Mouse (Mus musculus) G1E-ER4 (cell line): ENCODE results near the gene Asb16. TPM values are rescaled to one million over a fixed set of nuclear protein-coding genes. Genes with fewer than 3 reads are reported as not detected.

ENCODE experiments used
- GATA1 ChIP-seq: IDR thresholded peaks from one replicate; pipeline ENCODE4 v1.8.0; 2012; ENCODE audit warnings: low read length, inconsistent platforms
- polyA plus RNA-seq: library from polyadenylated mRNA; stranded (reverse); fragments of >175 nt; gene quantifications from 2 replicates; pipeline ENCODE4 v1.2.3, GENCODE M21; 2012

Gene Asb16
- polyA plus RNA-seq, 1 experiment, result not detected

DNA sequence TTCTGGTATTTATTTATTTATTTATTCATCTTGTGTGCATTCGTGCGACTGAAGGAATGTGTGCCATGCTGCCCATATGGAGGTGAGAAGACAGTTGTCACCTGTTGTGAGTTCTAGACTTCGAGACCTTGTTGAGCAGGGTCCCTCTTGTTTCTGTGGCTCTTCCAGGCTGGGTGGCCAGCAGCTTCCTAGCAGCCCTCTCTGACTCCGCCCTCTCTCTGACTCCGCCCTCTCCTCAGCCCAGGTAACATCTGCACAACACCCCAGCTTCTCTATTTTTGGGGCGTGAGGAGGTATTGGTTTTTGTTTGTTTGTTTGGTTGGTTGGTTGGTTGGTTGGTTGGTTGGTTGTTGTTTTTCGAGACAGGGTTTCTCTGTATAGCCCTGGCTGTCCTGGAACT is 59.3 kb downstream of the Asb16 start:
- TF ChIP-seq GATA1, result no peak

Other genes with a start within 250 kb of the Asb16 start
- gene Mpp3, start 240.3 kb upstream of the Asb16 start, polyA plus RNA-seq, result not detected in 2 replicates
- not detected in 2 replicates for gene Cd300lg, start 227.2 kb upstream of the Asb16 start, polyA plus RNA-seq
- 17.3 and 17.7 TPM in 2 replicates for gene Mpp2, start 180.2 kb upstream of the Asb16 start, polyA plus RNA-seq
- not detected in 2 replicates for gene Ppy, start 167.4 kb upstream of the Asb16 start, polyA plus RNA-seq
- gene Pyy, start 160.9 kb upstream of the Asb16 start, polyA plus RNA-seq, result not detected in 2 replicates
- gene Nags, start 123.2 kb upstream of the Asb16 start, polyA plus RNA-seq, result not detected in 2 replicates
- gene Tmem101, start 112.3 kb upstream of the Asb16 start, polyA plus RNA-seq, result 13.0 and 14.8 TPM in 2 replicates
- gene Lsm12, start 83.4 kb upstream of the Asb16 start, polyA plus RNA-seq, result 106 and 164 TPM in 2 replicates
- gene G6pc3, start 79.1 kb upstream of the Asb16 start, polyA plus RNA-seq, result 21.2 and 21.5 TPM in 2 replicates
- 34.9 and 38.8 TPM in 2 replicates for gene Hdac5, start 38.6 kb upstream of the Asb16 start, polyA plus RNA-seq
- gene BC030867, start 19.9 kb upstream of the Asb16 start, polyA plus RNA-seq, result 4.7 and 11.3 TPM in 2 replicates
- 35.4 and 44.5 TPM in 2 replicates for gene Tmub2, start 16.2 kb downstream of the Asb16 start, polyA plus RNA-seq
- gene Atxn7l3, start 27.9 kb downstream of the Asb16 start, polyA plus RNA-seq, result 67.5 and 84.9 TPM in 2 replicates
- gene Ubtf, start 51.0 kb downstream of the Asb16 start, polyA plus RNA-seq, result 180 and 263 TPM in 2 replicates
- gene Slc4a1, start 97.5 kb downstream of the Asb16 start, polyA plus RNA-seq, result 7.0 and 10.8 TPM in 2 replicates
- gene Rundc3a, start 124.7 kb downstream of the Asb16 start, polyA plus RNA-seq, result not detected in 2 replicates
- gene Slc25a39, start 139.2 kb downstream of the Asb16 start, polyA plus RNA-seq, result 260 and 309 TPM in 2 replicates
- gene Grn, start 161.6 kb downstream of the Asb16 start, polyA plus RNA-seq, result 13.2 and 18.9 TPM in 2 replicates
- 0.23 and 0.30 TPM in 2 replicates for gene Fam171a2, start 178.9 kb downstream of the Asb16 start, polyA plus RNA-seq
- 18.0 and 29.0 TPM in 2 replicates for gene Itga2b, start 201.4 kb downstream of the Asb16 start, polyA plus RNA-seq